Mouse (Mus musculus) erythroid progenitor cell, adult 5-6 weeks (primary cell): Measurements from ENCODE around the gene Pigv. TPM values are rescaled to one million over a fixed set of nuclear protein-coding genes. Genes with fewer than 3 reads are reported as not detected.

Experiments
- ATAC-seq: replicated peaks from 2 replicates; pipeline ENCODE4 v1.8.0; 2016; ENCODE audit warnings: moderate number of reproducible peaks, mild to moderate bottlenecking, moderate TSS enrichment, inconsistent platforms; ENCODE audit not compliant: poor library complexity, low FRiP score, severe bottlenecking
- total RNA-seq, 2 experiments: library from RNA; stranded (forward) in 1 of 2; stranded (reverse) in 1 of 2; fragments of 150-400 nt in 1 of 2; fragments of 186-747, 209-891 nt in 1 of 2; gene quantifications; 2 replicates each; pipeline versions ENCODE4 v1.2.3 to v1.2.4; 2015 to 2017; ENCODE audit warnings: low replicate concordance in 2 of 2

The Pigv gene
- total RNA-seq, 2 experiments from 2014 or later = 1.3 to 2.7 TPM

DNA sequence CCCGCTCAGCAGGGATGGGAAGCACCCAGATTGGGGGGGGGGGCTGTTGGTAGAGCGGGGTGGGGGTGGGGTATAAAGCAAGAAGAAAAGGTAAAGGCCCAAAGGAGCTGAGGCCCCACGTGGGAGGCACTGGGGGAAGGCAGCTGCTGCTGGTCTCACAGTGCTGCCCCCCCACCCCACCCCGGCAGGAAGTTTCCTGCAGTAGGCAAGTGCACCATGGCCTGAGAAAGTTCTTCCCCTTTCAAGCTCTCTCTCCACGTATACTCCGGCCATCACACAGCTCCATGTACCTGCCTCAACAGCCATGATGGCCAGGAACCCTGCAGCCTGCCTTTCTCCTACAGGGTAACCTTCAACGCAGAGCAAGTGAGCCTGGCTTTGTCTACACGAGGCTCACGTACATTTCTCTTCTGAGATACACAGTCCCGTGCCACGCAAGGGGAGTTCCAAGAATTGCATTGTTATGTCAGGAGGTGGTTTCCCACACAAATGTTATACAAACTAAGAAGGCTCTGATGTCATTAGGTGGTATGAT, 50.2 kb downstream of the Pigv start:
- ATAC-seq = no peak

DNA sequence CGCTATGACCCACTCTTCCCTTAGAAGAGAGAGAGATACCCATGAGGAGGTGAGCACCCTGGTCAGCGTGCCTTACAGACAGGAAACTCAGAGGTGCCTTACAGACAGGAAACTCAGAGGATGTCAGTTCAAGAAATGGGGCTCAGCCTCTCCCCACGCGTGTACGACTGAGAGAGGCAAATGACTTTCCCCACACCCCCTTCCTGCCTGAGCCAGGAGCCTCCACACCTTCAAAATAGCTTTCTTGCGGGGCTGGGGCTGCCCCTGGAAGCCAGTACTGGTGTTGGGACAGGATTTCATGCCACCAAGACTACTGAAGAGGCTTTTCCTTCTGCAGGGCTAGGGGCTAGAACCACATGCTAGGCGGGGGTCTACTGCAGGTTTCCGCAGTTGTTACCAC, 51.8 kb downstream of the Pigv start:
- ATAC-seq = no peak

DNA sequence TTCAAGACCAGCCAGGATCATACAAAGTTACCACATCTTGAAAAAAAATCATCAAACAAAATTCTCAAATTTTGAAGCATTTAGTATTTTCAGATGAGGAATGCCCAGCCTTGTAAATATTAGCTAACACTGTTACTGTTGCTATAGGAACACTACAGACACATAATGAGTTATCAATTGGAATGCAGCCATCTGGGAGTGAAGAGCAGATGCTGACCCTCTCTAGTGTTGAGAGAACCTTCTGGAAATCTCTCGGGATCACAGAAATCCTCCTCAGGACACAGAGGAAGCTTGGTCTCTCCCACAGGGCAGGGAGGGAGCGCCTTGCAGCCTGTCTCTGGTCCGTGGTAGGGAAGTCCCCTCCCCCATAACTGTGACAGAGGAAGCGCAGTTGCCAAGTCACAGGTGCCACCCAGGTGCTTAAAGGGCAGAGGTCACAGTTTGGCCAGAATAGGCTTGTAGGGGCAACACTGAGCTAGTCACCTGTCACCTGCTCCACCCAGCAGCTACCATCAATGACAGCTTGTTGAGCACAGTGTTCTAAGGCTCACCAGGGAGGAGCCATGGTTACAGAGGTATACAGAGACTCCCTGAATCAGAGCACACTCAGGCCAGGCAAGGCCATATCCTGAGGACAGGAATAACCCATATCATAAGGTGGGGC, 52.8 kb downstream of the Pigv start:
- ATAC-seq = no peak

DNA sequence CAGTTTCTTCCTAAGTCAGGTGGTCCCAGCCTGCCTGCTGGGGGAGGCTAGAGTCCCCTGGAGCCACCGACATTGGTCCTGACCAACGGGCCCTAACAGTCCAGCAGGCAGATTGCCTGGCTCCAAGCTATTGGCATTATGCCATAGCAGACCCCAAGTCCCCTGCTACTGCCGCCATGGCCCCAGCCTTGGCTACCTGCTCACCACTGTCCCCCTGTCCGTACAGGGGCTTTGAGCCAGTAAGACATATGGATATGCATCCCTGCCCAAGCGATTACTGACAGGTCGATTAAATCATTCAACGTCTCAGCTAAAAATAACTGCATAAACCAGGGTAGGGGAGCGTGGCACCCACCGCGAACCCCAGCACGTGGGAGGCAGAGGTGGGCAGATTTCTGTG, 54.5 kb downstream of the Pigv start:
- no peak for ATAC-seq

DNA sequence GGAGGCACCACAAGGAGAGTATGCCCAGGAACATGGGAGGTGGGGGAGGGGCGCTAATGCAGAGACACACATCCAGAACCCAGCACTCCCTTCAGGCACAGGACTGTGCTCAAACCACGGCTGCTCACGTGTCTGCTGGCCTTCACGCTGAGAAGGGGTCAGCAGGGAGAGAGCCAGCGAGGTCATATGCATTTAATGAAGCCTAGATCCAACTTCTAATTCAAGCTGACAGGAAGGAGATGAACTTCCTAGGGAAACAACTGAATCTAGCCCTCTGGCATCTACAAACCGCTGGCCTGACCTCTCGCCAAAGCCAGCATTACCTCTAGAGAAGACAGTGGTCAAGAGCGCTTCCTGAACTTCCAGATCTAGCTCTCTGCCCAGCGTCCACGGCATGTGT, 57.0 kb downstream of the Pigv start:
- ATAC-seq = no peak

DNA sequence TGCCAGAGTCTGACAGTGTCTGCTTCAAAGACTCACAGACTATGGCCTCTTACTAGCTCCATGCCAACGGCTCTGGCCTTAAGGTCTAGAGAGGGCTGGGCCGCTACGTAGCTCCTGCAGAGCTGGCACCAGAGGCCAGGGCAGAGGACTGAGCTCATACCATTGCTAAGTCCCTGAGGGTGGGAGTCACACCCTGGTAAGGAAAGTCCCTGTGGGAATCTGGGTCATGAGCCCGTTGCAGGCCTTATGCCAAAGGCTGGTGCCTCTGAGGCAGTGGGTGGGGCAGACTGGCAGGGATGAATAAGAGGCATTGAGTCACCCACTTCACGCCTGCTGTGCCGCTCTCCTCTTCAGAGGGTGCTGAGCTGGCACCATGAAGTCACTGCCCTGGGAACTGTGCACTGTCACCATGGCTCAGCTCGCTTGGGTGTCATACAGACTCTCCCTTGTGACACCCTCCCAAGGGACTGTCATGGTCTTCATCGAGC, 58.1 kb downstream of the Pigv start:
- no peak for ATAC-seq

DNA sequence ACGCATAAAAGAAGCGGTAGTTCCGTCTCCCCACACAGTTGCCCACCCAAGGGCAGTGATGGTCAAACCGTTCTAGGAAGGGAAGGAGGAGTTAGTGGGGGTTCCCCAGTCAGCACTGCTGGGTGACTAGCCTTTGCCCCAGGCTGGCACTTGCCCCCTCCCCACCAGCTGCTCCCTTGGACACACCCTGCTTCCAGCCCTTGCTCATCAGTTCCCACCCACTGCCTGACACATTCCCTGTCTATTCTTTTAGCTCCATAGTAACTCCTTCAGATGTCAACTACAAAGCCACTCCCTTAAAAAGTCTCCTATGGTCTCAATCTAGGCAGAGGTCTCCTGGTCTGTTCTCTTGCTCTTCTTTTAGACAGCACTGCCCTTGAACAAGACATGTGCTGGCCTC, 58.6 kb downstream of the Pigv start:
- no peak for ATAC-seq

DNA sequence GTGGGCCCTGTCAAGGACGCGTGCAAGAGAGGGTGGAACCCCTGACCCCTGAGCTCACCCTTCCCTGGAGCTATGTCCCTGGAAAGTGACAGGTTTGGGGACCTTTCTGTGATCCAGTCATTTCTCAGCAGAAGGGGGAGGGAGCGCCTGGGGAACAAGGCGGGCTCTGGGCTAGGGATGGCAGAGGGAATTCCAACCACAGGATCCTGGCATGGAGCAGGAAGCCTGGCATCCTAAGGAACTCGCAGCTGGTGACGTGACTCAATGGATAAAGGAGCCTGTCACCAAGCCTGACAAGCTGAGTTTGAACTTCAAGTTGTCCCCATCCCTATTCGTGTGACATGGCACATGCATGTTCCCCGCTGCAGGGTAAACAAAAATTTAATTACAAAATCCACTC, 59.4 kb downstream of the Pigv start:
- no peak for ATAC-seq

DNA sequence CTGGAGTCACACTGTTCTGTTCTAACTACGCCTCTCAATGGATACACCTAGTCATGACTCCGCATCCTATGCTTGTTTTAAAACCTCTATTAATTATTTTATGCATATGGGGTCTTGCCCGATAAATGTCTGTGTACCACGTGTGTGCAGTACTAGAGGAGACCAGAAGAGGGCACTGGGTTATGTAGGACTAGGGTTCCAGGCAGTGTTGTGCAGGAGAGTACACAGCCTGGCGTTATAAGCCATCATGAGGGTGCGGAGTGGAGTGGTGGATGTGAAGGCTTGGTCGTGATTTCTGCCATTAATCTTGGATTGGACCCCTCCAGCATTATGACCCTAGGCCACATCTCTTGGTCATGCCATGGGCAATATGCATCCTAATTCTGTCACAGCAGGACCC, 60.0 kb downstream of the Pigv start:
- no peak for ATAC-seq

DNA sequence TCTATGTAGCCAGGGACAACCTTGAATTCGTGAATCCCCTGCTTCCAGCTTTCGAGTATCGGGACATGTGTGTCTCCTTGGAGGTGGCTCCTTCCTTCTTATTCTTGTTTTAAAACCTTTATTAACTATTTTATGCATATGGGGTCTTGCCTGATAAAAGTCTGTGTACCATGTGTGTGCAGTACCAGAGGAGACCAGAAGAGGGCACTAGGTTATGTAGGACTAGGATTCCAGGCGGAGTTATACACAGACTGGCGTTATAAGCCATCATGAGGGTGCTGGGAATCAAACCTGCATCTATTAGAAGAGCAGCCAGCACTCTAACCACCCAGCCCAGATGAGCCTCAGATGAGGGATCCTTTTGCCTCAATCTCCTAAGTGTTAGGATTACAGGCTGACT, 60.6 kb downstream of the Pigv start:
- no peak for ATAC-seq

Other genes starting within 250 kb of the Pigv start
- gene Tent5b, start 192.5 kb downstream of the Pigv start, total RNA-seq (2015; ENCODE audit: low replicate concordance) = not detected in 2 replicates
- gene Tent5b, start 192.5 kb downstream of the Pigv start, total RNA-seq (2017; ENCODE audit: low replicate concordance) = not detected in 2 replicates
- gene Trnp1, start 174.1 kb downstream of the Pigv start, total RNA-seq (2015; ENCODE audit: low replicate concordance) = not detected in 2 replicates
- gene Trnp1, start 174.1 kb downstream of the Pigv start, total RNA-seq (2017; ENCODE audit: low replicate concordance) = not detected in 2 replicates
- not detected in 2 replicates for gene Kdf1, start 153.7 kb downstream of the Pigv start, total RNA-seq (2015; ENCODE audit: low replicate concordance)
- not detected in 2 replicates for gene Kdf1, start 153.7 kb downstream of the Pigv start, total RNA-seq (2017; ENCODE audit: low replicate concordance)
- gene Nudc, start 126.7 kb downstream of the Pigv start, total RNA-seq (2015; ENCODE audit: low replicate concordance) = 57.3 and 70.0 TPM in 2 replicates
- gene Nudc, start 126.7 kb downstream of the Pigv start, total RNA-seq (2017; ENCODE audit: low replicate concordance) = 55.3 and 88.5 TPM in 2 replicates
- not detected in 2 replicates for gene Nr0b2, start 119.3 kb downstream of the Pigv start, total RNA-seq (2015; ENCODE audit: low replicate concordance)
- gene Nr0b2, start 119.3 kb downstream of the Pigv start, total RNA-seq (2017; ENCODE audit: low replicate concordance) = not detected in 2 replicates
- gene Gpatch3, start 97.9 kb downstream of the Pigv start, total RNA-seq (2015; ENCODE audit: low replicate concordance) = 1.7 and 3.6 TPM in 2 replicates
- gene Gpatch3, start 97.9 kb downstream of the Pigv start, total RNA-seq (2017; ENCODE audit: low replicate concordance) = 4.1 and 19.7 TPM in 2 replicates
- gene Gpn2, start 88.3 kb downstream of the Pigv start, total RNA-seq (2015; ENCODE audit: low replicate concordance) = 4.2 and 12.3 TPM in 2 replicates
- 4.2 and 5.0 TPM in 2 replicates for gene Gpn2, start 88.3 kb downstream of the Pigv start, total RNA-seq (2017; ENCODE audit: low replicate concordance)
- gene Sfn, start 70.5 kb downstream of the Pigv start, total RNA-seq (2015; ENCODE audit: low replicate concordance) = 2.9 TPM in 1 of 2 replicates, not detected in the other
- gene Sfn, start 70.5 kb downstream of the Pigv start, total RNA-seq (2017; ENCODE audit: low replicate concordance) = 0.64 TPM in 1 of 2 replicates, not detected in the other
- gene Zdhhc18, start 22.5 kb downstream of the Pigv start, total RNA-seq (2015; ENCODE audit: low replicate concordance) = 8.3 and 19.3 TPM in 2 replicates
- 3.9 and 11.2 TPM in 2 replicates for gene Zdhhc18, start 22.5 kb downstream of the Pigv start, total RNA-seq (2017; ENCODE audit: low replicate concordance)
- gene Arid1a, start 84.1 kb upstream of the Pigv start, total RNA-seq (2015; ENCODE audit: low replicate concordance) = 65.8 and 102 TPM in 2 replicates
- gene Arid1a, start 84.1 kb upstream of the Pigv start, total RNA-seq (2017; ENCODE audit: low replicate concordance) = 42.9 and 69.1 TPM in 2 replicates
- 73.9 and 91.8 TPM in 2 replicates for gene Rps6ka1, start 215.2 kb upstream of the Pigv start, total RNA-seq (2015; ENCODE audit: low replicate concordance)
- 77.2 and 91.8 TPM in 2 replicates for gene Rps6ka1, start 215.2 kb upstream of the Pigv start, total RNA-seq (2017; ENCODE audit: low replicate concordance)